Mouse (Mus musculus) megakaryocyte, embryonic 14.5 days (primary cell): ENCODE results near the gene Dnajc12.

Experiments
- FLI1 ChIP-seq: IDR thresholded peaks from 2 replicates; pipeline ENCODE4 v1.6.1; 2012; ENCODE audit warnings: low read length, inconsistent platforms, mixed read lengths
- GATA1 ChIP-seq: IDR thresholded peaks from 3 replicates; pipeline ENCODE4 v1.6.1; 2012; ENCODE audit warnings: mixed read lengths, low read length, inconsistent platforms, borderline replicate concordance

DNA sequence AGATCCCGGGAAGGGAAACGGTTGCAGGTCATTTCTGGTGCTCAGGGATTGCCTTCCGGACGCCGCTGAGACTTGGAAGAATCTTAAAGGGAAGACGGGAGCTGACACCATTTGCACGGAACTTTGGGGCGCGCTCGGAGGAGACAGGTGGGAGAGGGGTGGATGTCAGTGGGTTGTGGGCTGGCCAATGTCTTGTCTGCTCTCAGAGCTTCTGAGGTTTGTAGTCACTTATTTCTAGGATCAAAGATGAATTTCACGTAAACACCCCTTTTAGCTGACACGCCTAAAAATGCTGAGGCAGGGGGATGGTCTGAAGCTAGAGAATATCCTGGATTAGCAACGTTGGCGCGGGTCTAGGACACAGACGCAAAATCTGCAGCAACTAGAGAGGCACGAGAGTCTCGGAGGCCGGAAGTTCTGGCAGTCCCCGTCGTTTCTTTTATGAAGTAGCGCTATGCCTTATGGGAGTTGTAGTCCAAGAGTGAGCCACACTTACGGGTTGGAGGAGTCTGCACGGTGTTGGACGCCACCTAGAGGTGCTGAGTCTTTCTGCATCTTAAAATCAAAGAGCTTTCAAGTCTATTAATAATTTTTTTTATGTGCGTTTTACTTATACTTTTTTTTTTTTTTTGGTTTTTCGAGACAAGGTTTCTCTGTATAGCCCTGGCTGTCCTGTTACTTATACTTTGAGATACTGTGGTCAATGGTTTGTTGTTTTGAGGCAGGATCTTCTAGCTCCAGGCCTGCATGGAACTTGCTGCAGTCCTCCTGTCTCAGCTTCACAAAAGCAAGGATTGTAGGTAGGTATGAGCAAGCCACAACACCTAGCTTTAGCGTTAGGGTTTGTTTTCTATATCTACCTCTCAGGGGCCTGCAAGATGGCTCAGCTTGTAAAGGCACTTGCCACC, at the start of gene Dnajc12:
- TF ChIP-seq FLI1 (no peak), GATA1 (no peak)
